In the genomic region with DNA sequence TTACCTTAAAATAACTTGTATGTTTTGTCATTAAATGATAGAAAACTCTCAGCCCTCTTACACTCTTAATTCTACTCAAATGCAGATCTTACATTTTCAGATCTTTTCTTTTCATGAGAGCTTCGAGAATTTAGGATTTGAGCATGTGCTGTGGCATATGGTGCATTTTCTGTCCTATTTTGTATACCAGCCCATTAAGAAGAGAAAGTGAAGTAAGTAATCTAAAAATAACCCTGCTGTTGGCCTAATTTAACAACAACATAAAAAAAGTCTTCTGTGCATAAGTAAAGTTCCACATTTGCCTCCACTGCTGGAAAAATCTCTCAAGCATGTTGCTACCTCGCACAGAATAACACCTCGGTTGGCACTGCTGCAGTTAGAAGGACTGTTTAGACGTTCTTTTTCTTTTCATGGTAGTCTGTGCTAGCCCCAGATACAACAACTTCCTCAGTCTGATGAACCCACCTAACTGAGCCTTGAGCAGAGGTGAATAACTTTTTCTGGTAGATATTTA, we compare ENCODE assay signal across 26 mouse cellular contexts. TPM values are rescaled to one million over a fixed set of nuclear protein-coding genes. Genes with fewer than 3 reads are reported as not detected.
A peak's percentile ranks its signal among the peaks of the same experiment; 100 is the strongest.
DNase-seq lines count a peak whose midpoint lies in the region; ATAC-seq and TF ChIP-seq lines count a peak whose summit lies in the region.
"Had no signal": no experiment of that assay in that cellular context is flagged by ENCODE, and none has a peak within 500 bp of the region (broad histone marks: within the 10 kb centered on the region; RNA-seq: fewer than 3 reads in every experiment).

No protein-coding gene starts in this region.

- no peak for TF ChIP-seq CTCF in brain, embryonic 14.5 days (IDR thresholded peaks at IDR 0.05; ENCODE audit: borderline replicate concordance, extremely low read depth, insufficient read depth, insufficient read length)

- no peaks in the 10 kb centered on the region for H3K27me3 ChIP-seq in forebrain, embryonic 13.5 days
- no peaks in the 10 kb centered on the region for H3K27me3 ChIP-seq in forebrain, embryonic 10.5 days (ENCODE audit: poor library complexity, severe bottlenecking)
- H3K27me3 ChIP-seq: heart, embryonic 12.5 days; heart, embryonic 15.5 days; hindbrain, embryonic 13.5 days; intestine, embryonic 15.5 days had no signal

- H3K27ac ChIP-seq in forebrain, embryonic 13.5 days, result no peak overlapping the region
- no peak overlapping the region for H3K27ac ChIP-seq in forebrain, embryonic 10.5 days
- H3K27ac ChIP-seq: gastrocnemius, adult 2 months; heart, embryonic 15.5 days; hindbrain, embryonic 10.5 days; hindbrain, embryonic 13.5 days; intestine, embryonic 15.5 days had no signal

- no peak for DNase-seq in forebrain, embryonic 10.5 days (ENCODE audit: extremely low spot score, low spot score)
- DNase-seq in frontal cortex, postnatal 14 days (ENCODE audit: low spot score in 2 of 2), result no peak
- DNase-seq in brain, embryonic 14.5 days (ENCODE audit: low read depth), result peak; percentile 58
- DNase-seq in telencephalon, adult 2 months (ENCODE audit: low read depth, low spot score), result peak; percentile 65
- no peak for DNase-seq in adrenal gland, postnatal 10 days
- no peak for DNase-seq in gastrocnemius, postnatal 10 days
- DNase-seq: adrenal gland, postnatal 14 days; cerebellum, adult 18-20 months; cerebellum, adult 9-10 months; cerebellum, postnatal 14 days; gastrocnemius, adult 2 months; gastrocnemius, postnatal 25 days; heart, adult 18-20 months; heart, postnatal 10 days; heart, postnatal 36 days; kidney, adult 11 months had no signal

- H3K36me3 ChIP-seq in forebrain, embryonic 13.5 days (ENCODE audit: poor library complexity, severe bottlenecking), result no peaks in the 10 kb centered on the region
- no peaks in the 10 kb centered on the region; the same call in 1 of the 2 replicates for H3K36me3 ChIP-seq in forebrain, embryonic 10.5 days (replicated peaks)
- H3K36me3 ChIP-seq: G1E; heart, embryonic 12.5 days; heart, embryonic 15.5 days; hindbrain, embryonic 10.5 days; hindbrain, embryonic 13.5 days; intestine, embryonic 15.5 days had no signal

- H3K9me3 ChIP-seq in forebrain, embryonic 13.5 days (replicated peaks), result no peaks in the 10 kb centered on the region
- no peaks in the 10 kb centered on the region; the same call in 1 of the 2 replicates for H3K9me3 ChIP-seq in forebrain, embryonic 10.5 days
- H3K9me3 ChIP-seq: G1E; heart, embryonic 12.5 days; heart, embryonic 15.5 days; hindbrain, embryonic 13.5 days; intestine, embryonic 15.5 days had no signal

- H3K9ac ChIP-seq in forebrain, embryonic 13.5 days, result no peak overlapping the region
- H3K9ac ChIP-seq: heart, embryonic 12.5 days; heart, embryonic 15.5 days; hindbrain, embryonic 13.5 days; intestine, embryonic 15.5 days had no signal

- 78% methylated on average over 4 of the region's 4 CpGs for WGBS in forebrain, embryonic 13.5 days
- WGBS in forebrain, embryonic 10.5 days, result 86% methylated on average over 4 of the region's 4 CpGs

- H3K4me2 ChIP-seq in forebrain, embryonic 13.5 days, result no peak overlapping the region
- H3K4me2 ChIP-seq: heart, embryonic 12.5 days; heart, embryonic 15.5 days; hindbrain, embryonic 13.5 days; intestine, embryonic 15.5 days had no signal

- no peak overlapping the region for H3K4me3 ChIP-seq in forebrain, embryonic 13.5 days
- H3K4me3 ChIP-seq in forebrain, embryonic 10.5 days, result no peak overlapping the region
- H3K4me3 ChIP-seq: gastrocnemius, adult 2 months; heart, embryonic 12.5 days; heart, embryonic 15.5 days; hindbrain, embryonic 10.5 days; hindbrain, embryonic 13.5 days; intestine, embryonic 15.5 days had no signal

- ATAC-seq in forebrain, embryonic 13.5 days, result peak; percentile 36; the same call in 1 of the 2 replicates
- peak; percentile 92 for ATAC-seq in frontal cortex, adult (ENCODE audit: low TSS enrichment)
- ATAC-seq: hindbrain, embryonic 16.5 days; intestine, embryonic 15.5 days; Patski had no signal

- no peak for TF ChIP-seq POLR2A in brain, embryonic 14.5 days (IDR thresholded peaks at IDR 0.05; ENCODE audit: borderline replicate concordance, extremely low read depth, insufficient read depth, insufficient read length, poor library complexity, severe bottlenecking)

- no peaks in the 10 kb centered on the region for H3K4me1 ChIP-seq in forebrain, embryonic 13.5 days
- H3K4me1 ChIP-seq in forebrain, embryonic 10.5 days, result no peaks in the 10 kb centered on the region
- H3K4me1 ChIP-seq: heart, embryonic 12.5 days; heart, embryonic 15.5 days; hindbrain, embryonic 10.5 days; hindbrain, embryonic 13.5 days; intestine, embryonic 15.5 days had no signal

RNA-seq across cellular contexts. Expression of a gene that starts 23.9 kb away (rescaled TPM):
- 28.3 and 30.2 TPM in 2 replicates for polyA plus RNA-seq in forebrain, embryonic 13.5 days (2015; fragmentation: Nextera tagmentation; extraction: Ambion mirVana)
- polyA plus RNA-seq in forebrain, embryonic 10.5 days (2016; fragmentation: Nextera tagmentation; extraction: Ambion mirVana), result 18.2 and 19.0 TPM in 2 replicates
- 41.9 and 69.6 TPM in 2 replicates for polyA plus RNA-seq in brain, embryonic 14.5 days (2012; rRNA removed)
- 1 to 10 TPM; 5.5 to 7.0 TPM for total RNA-seq in adrenal gland, postnatal 10 days (2021)
- 1 to 10 TPM; 2.8 to 4.9 TPM for total RNA-seq in gastrocnemius, postnatal 10 days (2021)
- polyA plus RNA-seq: G1E, Patski had no signal

Comparison
In these comparisons a context has a peak if more than half of its experiments do, and no peak if none do; other contexts are left out.
1. DNase-seq: peak in brain, embryonic 14.5 days (single experiment) and telencephalon, adult 2 months (single experiment); none in forebrain, embryonic 10.5 days (single experiment), frontal cortex, postnatal 14 days (0 of 2), adrenal gland, postnatal 10 days (single experiment) and gastrocnemius, postnatal 10 days (single experiment).